Mouse (Mus musculus) limb, embryonic 11.5 days (tissue): ENCODE results near the gene Poldip3. TPM values are rescaled to one million over a fixed set of nuclear protein-coding genes. Genes with fewer than 3 reads are reported as not detected.

Source experiments
- polyA plus RNA-seq: library from polyadenylated mRNA; unstranded; fragments of >200 nt; fragmentation: Nextera tagmentation; extraction: Ambion mirVana; gene quantifications from 2 replicates; pipeline ENCODE4 v1.2.1, GENCODE M21; 2014

Poldip3 gene
- polyA plus RNA-seq, 1 experiment from 2014 or later, result 176 TPM

Other genes starting within 250 kb of the Poldip3 start
- gene Tcf20, start 161.5 kb downstream of the Poldip3 start, polyA plus RNA-seq, result 12.3 and 14.3 TPM in 2 replicates
- 1.9 and 3.0 TPM in 2 replicates for gene Nfam1, start 116.1 kb downstream of the Poldip3 start, polyA plus RNA-seq
- gene Serhl, start 59.9 kb downstream of the Poldip3 start, polyA plus RNA-seq, result 45.6 and 48.2 TPM in 2 replicates
- gene Rrp7a, start 26.6 kb downstream of the Poldip3 start, polyA plus RNA-seq, result 53.5 and 57.3 TPM in 2 replicates
- gene Cyb5r3, start 23.2 kb upstream of the Poldip3 start, polyA plus RNA-seq, result 136 and 149 TPM in 2 replicates
- 0.18 TPM in 1 of 2 replicates, not detected in the other for gene A4galt, start 102.4 kb upstream of the Poldip3 start, polyA plus RNA-seq
- 37.2 and 37.6 TPM in 2 replicates for gene Arfgap3, start 200.9 kb upstream of the Poldip3 start, polyA plus RNA-seq